Mouse (Mus musculus) embryonic facial prominence, embryonic 13.5 days (tissue): ENCODE results near the gene Dst. TPM values are rescaled to one million over a fixed set of nuclear protein-coding genes. Genes with fewer than 3 reads are reported as not detected.

Source experiments
- ATAC-seq: fragments of 200-750 bp; cut with Nextera tagmentation; 2 replicates; pipeline ENCODE4 v1.8.0; 2017; ENCODE audit warnings: low read depth; ENCODE audit not compliant: insufficient number of reproducible peaks, insufficient read depth, low FRiP score, low TSS enrichment
- H3K27ac ChIP-seq: fragments of 300-500 bp; sonication (generic); 2 replicates; pipeline ENCODE4 v1.5.1; 2015; ENCODE audit warnings: moderate library complexity, mild to moderate bottlenecking, inconsistent platforms
- H3K27me3 ChIP-seq: fragments of 300-500 bp; sonication (generic); 2 replicates; pipeline ENCODE4 v1.6.1; 2015; ENCODE audit warnings: mild to moderate bottlenecking, inconsistent platforms
- H3K36me3 ChIP-seq: fragments of 300-500 bp; sonication (generic); 2 replicates; pipeline ENCODE4 v1.6.1; 2015; ENCODE audit warnings: mild to moderate bottlenecking, inconsistent platforms
- H3K4me1 ChIP-seq: fragments of 300-500 bp; sonication (generic); 2 replicates; pipeline ENCODE4 v1.6.1; 2015; ENCODE audit warnings: inconsistent platforms
- H3K4me2 ChIP-seq: fragments of 300-500 bp; sonication (generic); 2 replicates; pipeline ENCODE4 v1.6.1; 2015; ENCODE audit warnings: moderate library complexity, mild to moderate bottlenecking, inconsistent platforms
- H3K4me3 ChIP-seq: fragments of 300-500 bp; sonication (generic); 2 replicates; pipeline ENCODE4 v1.5.1; 2015; ENCODE audit warnings: mild to moderate bottlenecking, inconsistent platforms
- H3K9ac ChIP-seq: fragments of 300-500 bp; sonication (generic); 2 replicates; pipeline ENCODE4 v1.6.1; 2015; ENCODE audit warnings: mild to moderate bottlenecking, inconsistent platforms
- H3K9me3 ChIP-seq: fragments of 300-500 bp; sonication (generic); 2 replicates; pipeline ENCODE4 v1.6.1; 2016; ENCODE audit warnings: inconsistent platforms
- WGBS: fragments of 180-500 bp; shearing (Covaris S2); methylation state at CpG from one replicate; pipeline ENCODE4 v1.1.7; 2015; ENCODE audit warnings: mixed read lengths; 5-methylcytosine and 5-hydroxymethylcytosine counted together
- polyA plus RNA-seq: library from polyadenylated mRNA; unstranded; fragments of >200 nt; fragmentation: Nextera tagmentation; extraction: Ambion mirVana; gene quantifications from 2 replicates; pipeline ENCODE4 v1.2.1, GENCODE M21; 2015

Dst gene
- polyA plus RNA-seq = 24.5 and 26.4 TPM in 2 replicates

DNA sequence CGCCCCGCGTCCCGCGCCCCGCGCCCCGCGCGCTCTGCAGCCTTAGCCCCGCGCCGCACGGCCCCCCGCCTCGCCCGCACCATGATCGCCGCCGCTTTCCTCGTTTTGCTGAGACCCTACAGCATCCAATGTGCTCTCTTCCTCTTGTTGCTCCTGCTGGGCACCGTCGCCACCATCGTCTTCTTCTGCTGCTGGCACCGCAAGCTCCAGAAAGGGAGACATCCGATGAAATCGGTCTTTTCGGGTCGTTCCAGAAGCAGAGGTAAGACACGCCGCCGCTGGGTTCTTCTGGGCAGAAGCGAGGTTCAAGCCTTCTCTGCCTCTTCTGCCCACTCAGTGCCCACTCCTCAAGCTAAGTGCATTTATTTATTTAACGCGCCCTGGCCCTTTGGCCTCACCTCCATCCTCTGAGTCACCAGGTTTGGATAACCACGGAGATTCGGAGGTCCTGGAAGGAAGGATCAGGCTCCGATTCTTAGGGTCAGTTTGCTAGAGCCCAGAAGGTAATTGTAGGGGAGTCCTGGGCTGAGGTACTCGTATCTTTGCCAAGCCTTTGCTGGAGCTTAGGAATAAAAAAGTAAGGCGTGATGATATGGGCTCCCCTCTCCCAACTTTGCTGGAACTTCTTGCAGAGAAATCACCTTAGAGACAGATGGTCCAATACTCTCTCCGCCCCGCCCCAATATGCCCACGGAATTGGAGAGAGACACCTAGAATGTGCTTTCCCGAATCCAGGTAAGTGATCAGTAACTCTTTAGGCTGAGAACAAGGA is at the start of gene Dst:
Dst (plus strand) TSS at position 35 of the 772 bp plus-strand sequence.
- Histone ChIP-seq H3K4me1 (peaks cover 22% of the 10 kb centered on the region), H3K4me3 (peak within 1 kb of the TSS; percentile 64), H3K4me2 (peak within 1 kb of the TSS; percentile 94), H3K9me3 (no peaks in the 10 kb centered on the region), H3K27me3 (peaks cover 45% of the 10 kb centered on the region), H3K36me3 (no peaks in the 10 kb centered on the region), H3K27ac (no peak within 1 kb of the TSS), H3K9ac (peak within 1 kb of the TSS; percentile 75)
- 4% methylated on average over 42 of the region's 44 CpGs for WGBS
- ATAC-seq = no peak

GRCm38 (mm10) chr1:33869031-33869430 is 39.0 kb upstream of the Dst start:
- no peaks in the 10 kb centered on the region for H3K4me1 ChIP-seq
- ATAC-seq = no peak
- no peaks in the 10 kb centered on the region for H3K27me3 ChIP-seq
- no peak overlapping the region for H3K9ac ChIP-seq
- no peak overlapping the region for H3K27ac ChIP-seq
- no peak overlapping the region for H3K4me2 ChIP-seq
- 0 out of 2 replicates have a peak, but pooled peaks cover 5% of the 10 kb centered on the region for H3K9me3 ChIP-seq
- 87% methylated on average over 2 of the region's 2 CpGs for WGBS
- no peak overlapping the region for H3K4me3 ChIP-seq
- no peaks in the 10 kb centered on the region for H3K36me3 ChIP-seq

GRCm38 (mm10) chr1:33869437-33869836 is 38.6 kb upstream of the Dst start:
- 85% methylated on average over 3 of the region's 3 CpGs for WGBS
- Histone ChIP-seq H3K27me3 (no peaks in the 10 kb centered on the region), H3K4me1 (no peaks in the 10 kb centered on the region), H3K9ac (no peak overlapping the region), H3K9me3 (0 out of 2 replicates have a peak, but pooled peaks cover 5% of the 10 kb centered on the region), H3K4me3 (no peak overlapping the region), H3K4me2 (no peak overlapping the region), H3K36me3 (no peaks in the 10 kb centered on the region), H3K27ac (no peak overlapping the region)
- no peak for ATAC-seq

- ATAC-seq = no peak
- Histone ChIP-seq H3K4me3 (no peak overlapping the region), H3K4me2 (no peak overlapping the region), H3K9ac (no peak overlapping the region), H3K27ac (no peak overlapping the region), H3K9me3 (0 out of 2 replicates have a peak, but pooled peaks cover 5% of the 10 kb centered on the region), H3K4me1 (no peaks in the 10 kb centered on the region), H3K27me3 (no peaks in the 10 kb centered on the region), H3K36me3 (no peaks in the 10 kb centered on the region)
- 68% methylated on average over 5 of the region's 5 CpGs for WGBS
Measured at GRCm38 (mm10) chr1:33873561-33873960, 34.5 kb upstream of the Dst start.

- Histone ChIP-seq H3K27ac (no peak overlapping the region), H3K36me3 (no peaks in the 10 kb centered on the region), H3K4me3 (no peak overlapping the region), H3K4me2 (no peak overlapping the region), H3K4me1 (no peaks in the 10 kb centered on the region), H3K27me3 (no peaks in the 10 kb centered on the region), H3K9ac (no peak overlapping the region), H3K9me3 (0 out of 2 replicates have a peak, but pooled peaks cover 5% of the 10 kb centered on the region)
- 51% methylated on average over 6 of the region's 6 CpGs for WGBS
- ATAC-seq = no peak
Measured at GRCm38 (mm10) chr1:33875691-33876090, 32.3 kb upstream of the Dst start.

DNA sequence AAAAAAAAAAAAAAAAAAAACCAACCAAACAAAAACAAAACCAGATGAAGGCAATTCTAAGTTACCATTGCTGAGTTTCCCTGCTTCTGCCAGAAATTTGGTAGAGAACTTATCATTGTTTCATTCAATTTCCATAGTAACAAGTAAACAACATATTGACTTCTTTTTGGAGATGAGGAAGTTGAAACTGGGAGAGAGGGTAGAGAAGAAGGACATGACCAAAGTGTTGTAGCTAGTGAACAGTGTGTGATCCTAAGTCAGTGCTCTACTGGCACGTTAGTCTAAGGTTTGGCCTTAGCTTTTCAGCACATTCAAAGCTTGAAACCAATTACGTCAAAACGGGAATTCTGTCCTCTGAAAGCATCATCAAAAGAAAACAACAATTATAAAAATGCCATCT is 31.6 kb upstream of the Dst start:
- no peaks in the 10 kb centered on the region for H3K27me3 ChIP-seq
- no peaks in the 10 kb centered on the region for H3K4me1 ChIP-seq
- H3K4me3 ChIP-seq = no peak overlapping the region
- H3K4me2 ChIP-seq = no peak overlapping the region
- H3K9ac ChIP-seq = no peak overlapping the region
- 0 out of 2 replicates have a peak, but pooled peaks cover 5% of the 10 kb centered on the region for H3K9me3 ChIP-seq
- WGBS = 74% methylated on average over 3 of the region's 3 CpGs
- no peaks in the 10 kb centered on the region for H3K36me3 ChIP-seq
- no peak for ATAC-seq
- no peak overlapping the region for H3K27ac ChIP-seq

DNA sequence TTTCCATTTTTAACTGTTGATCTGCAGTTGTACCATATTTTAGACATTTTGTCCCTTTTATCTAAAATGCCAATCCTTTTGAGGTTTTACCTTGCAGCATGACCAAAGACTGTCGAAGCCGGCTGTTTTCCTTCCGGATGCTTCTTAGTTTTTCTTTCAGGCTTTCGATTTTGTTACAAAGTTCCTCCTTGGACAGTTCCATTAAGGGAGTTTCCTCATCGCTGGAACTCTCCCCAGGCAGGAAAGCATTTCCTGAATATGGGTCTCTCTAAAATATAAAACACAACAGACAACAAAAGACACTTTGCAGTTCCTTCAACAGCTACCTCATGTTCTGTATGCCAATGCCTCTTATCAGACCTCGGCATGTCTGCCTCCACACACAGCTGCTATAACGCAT is 29.9 kb upstream of the Dst start:
- no peaks in the 10 kb centered on the region for H3K9me3 ChIP-seq
- no peak for ATAC-seq
- no peak overlapping the region for H3K4me3 ChIP-seq
- no peaks in the 10 kb centered on the region for H3K27me3 ChIP-seq
- WGBS = 81% methylated on average over 7 of the region's 7 CpGs
- H3K4me2 ChIP-seq = no peak overlapping the region
- H3K4me1 ChIP-seq = 0 out of 2 replicates have a peak, but pooled peaks cover under 1% of the 10 kb centered on the region
- H3K27ac ChIP-seq = no peak overlapping the region
- no peak overlapping the region for H3K9ac ChIP-seq
- no peaks in the 10 kb centered on the region for H3K36me3 ChIP-seq

DNA sequence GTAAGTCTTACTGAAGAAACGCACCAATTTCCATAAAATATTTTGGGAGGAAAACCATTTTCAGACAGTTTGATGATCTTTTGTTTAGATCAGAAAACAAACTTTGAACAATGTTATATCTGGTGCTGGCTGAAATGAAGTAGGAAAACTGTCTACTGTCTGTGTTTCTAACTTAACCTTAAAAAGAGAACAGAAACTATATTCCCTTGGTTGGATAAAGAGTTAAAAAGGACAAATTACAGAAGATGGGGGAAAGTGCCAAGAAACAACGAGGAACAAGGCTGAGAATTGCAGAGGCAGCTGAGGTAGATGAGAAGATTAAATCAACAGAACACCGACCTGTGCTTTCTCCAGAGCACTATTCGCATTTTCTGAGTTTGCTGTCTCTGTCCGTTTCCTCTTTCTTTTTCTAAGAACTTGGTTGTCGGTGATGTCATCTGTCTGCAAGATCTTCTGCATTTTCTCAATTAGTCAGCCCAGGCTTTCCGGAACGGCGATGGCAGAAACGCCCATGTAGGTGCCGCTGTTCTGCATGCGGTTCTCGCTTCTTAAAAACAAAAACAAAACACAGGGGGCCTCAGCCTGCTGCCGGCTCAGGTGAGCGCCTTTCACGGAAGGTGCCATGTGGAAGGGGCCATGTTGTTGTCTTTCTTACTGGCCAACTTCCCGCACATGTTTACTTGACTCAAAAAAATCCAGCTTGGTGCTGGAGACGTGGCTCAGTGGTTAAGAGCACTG is 24.8 kb upstream of the Dst start:
- 13% methylated on average over 18 of the region's 18 CpGs for WGBS
- no peak for ATAC-seq
- Histone ChIP-seq H3K4me3 (peak overlapping the region; percentile 28), H3K4me2 (peak overlapping the region; percentile 56), H3K9ac (0 out of 2 replicates have a peak overlapping the region, but pooled peaks have one; percentile 27), H3K9me3 (no peaks in the 10 kb centered on the region), H3K4me1 (peaks cover 6% of the 10 kb centered on the region; the same call in 1 of the 2 replicates), H3K27me3 (no peaks in the 10 kb centered on the region), H3K36me3 (no peaks in the 10 kb centered on the region), H3K27ac (no peak overlapping the region)

DNA sequence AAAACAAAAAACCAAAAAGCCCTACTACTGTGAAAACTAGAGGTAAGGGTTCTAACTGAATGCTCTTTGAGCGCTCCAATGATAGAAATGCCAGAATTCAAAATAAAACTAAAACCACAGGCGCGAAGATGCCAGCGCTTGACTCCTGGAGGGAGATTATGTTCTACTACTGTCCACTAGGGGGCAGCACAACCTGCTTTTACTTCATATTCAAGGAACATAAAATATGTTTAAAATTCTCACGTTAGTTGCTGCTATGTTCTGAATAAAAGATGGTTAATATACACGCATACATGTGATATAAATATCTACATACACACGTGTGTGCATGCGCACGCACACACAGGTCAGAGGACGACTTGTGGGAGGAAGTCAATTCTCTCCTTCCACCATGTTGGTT is 15.2 kb upstream of the Dst start:
- 69% methylated on average over 10 of the region's 10 CpGs for WGBS

GRCm38 (mm10) chr1:33896116-33896515 is 11.9 kb upstream of the Dst start:
- WGBS = 65% methylated on average over 6 of the region's 6 CpGs
- Histone ChIP-seq H3K27me3 (no peaks in the 10 kb centered on the region), H3K9ac (no peak overlapping the region), H3K4me1 (no peaks in the 10 kb centered on the region), H3K4me3 (no peak overlapping the region), H3K27ac (no peak overlapping the region), H3K36me3 (no peaks in the 10 kb centered on the region), H3K9me3 (no peaks in the 10 kb centered on the region), H3K4me2 (no peak overlapping the region)
- no peak for ATAC-seq

More for the DNA sequence above, 15.2 kb upstream of the Dst start:
- H3K9me3 ChIP-seq = no peaks in the 10 kb centered on the region
- no peak for ATAC-seq
- no peak overlapping the region for H3K4me2 ChIP-seq
- no peak overlapping the region for H3K9ac ChIP-seq
- H3K27ac ChIP-seq = no peak overlapping the region
- no peaks in the 10 kb centered on the region for H3K36me3 ChIP-seq
- H3K4me1 ChIP-seq = no peaks in the 10 kb centered on the region
- no peak overlapping the region for H3K4me3 ChIP-seq
- no peaks in the 10 kb centered on the region for H3K27me3 ChIP-seq

DNA sequence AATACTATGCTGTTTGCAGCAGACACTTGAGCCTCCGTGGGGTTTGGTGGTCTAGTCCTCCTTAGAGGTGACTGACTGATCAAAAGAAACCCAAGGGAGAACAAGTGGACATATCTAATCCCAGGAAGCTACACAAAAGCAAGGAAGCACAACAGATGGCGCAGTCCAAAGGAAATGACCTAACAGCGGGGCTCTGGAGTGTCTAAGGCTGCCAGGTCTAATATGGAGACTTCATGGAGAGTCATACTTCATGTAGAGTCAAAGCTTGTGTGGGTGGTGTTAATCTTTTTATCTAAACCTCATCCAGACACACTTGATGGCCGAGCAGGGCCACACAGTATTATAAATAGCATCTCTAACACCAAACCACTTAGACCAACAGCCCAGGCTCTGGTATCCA is 11.4 kb upstream of the Dst start:
- Histone ChIP-seq H3K9me3 (no peaks in the 10 kb centered on the region), H3K4me2 (no peak overlapping the region), H3K9ac (no peak overlapping the region), H3K27me3 (no peaks in the 10 kb centered on the region), H3K4me1 (no peaks in the 10 kb centered on the region), H3K36me3 (no peaks in the 10 kb centered on the region), H3K27ac (no peak overlapping the region), H3K4me3 (no peak overlapping the region)
- 79% methylated on average over 4 of the region's 4 CpGs for WGBS
- ATAC-seq = no peak

DNA sequence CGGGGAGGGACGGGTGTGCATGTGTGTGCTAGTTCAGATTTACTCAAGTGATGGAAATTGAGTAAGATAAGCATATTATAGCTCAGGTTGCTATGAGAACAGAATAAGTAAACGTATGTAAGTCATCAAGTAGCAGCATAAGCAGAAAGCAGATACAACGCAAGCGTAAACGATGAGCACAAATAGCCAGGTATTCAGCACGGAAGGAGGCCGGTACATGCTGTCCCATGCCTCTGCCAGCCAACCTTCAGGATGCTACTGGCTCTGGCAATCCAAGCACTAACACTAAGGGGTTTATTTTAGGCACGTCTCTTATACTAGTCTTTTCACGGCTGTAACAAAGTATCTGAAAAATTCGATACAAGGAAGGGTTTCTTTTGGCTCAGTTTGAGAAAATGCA is 10.6 kb upstream of the Dst start:
- Histone ChIP-seq H3K36me3 (no peaks in the 10 kb centered on the region), H3K27me3 (no peaks in the 10 kb centered on the region), H3K9ac (no peak overlapping the region), H3K4me2 (no peak overlapping the region), H3K9me3 (no peaks in the 10 kb centered on the region), H3K4me3 (no peak overlapping the region), H3K4me1 (no peaks in the 10 kb centered on the region), H3K27ac (no peak overlapping the region)
- ATAC-seq = no peak
- 77% methylated on average over 11 of the region's 11 CpGs for WGBS
